Mouse (Mus musculus) sigmoid colon, adult 10 weeks (tissue): Measurements from ENCODE around the gene Olfr1122. TPM values are rescaled to one million over a fixed set of nuclear protein-coding genes. Genes with fewer than 3 reads are reported as not detected.

Source experiments
- polyA plus RNA-seq: library from polyadenylated mRNA; stranded (reverse); fragments of 350-450 nt; fragmentation: Illumina TruSeq; extraction: RNeasy Lipid Tissue Mini Kit (QIAGEN cat#74804); gene quantifications from one replicate; pipeline ENCODE4 v1.2.3, GENCODE M21; 2014; ENCODE audit warnings: low read depth, low replicate concordance

The Olfr1122 gene
- polyA plus RNA-seq, result not detected

GRCm38 (mm10) chr2:87385549-87385948 is at the start of gene Olfr1122:
Gene Olfr1122 (plus strand): TSS chr2:87385849.

GRCm38 (mm10) chr2:87354515-87354914 is 31.1 kb upstream of the Olfr1122 start, which contains the start of gene Olfr1120:
Gene Olfr1120 (plus strand): TSS chr2:87354815.

GRCm38 (mm10) chr2:87369595-87369994 is 16.1 kb upstream of the Olfr1122 start, which contains the start of gene Olfr1121:
Gene Olfr1121 (plus strand): TSS chr2:87369895.

GRCm38 (mm10) chr2:87416335-87416734 is 30.7 kb downstream of the Olfr1122 start, which contains the start of gene Olfr1123:
Gene Olfr1123 (plus strand): TSS chr2:87416635.

GRCm38 (mm10) chr2:87429975-87430374 is 44.3 kb downstream of the Olfr1122 start, which contains the start of gene Olfr1124:
Gene Olfr1124 (plus strand): TSS chr2:87430275.

Other genes starting within 250 kb of the Olfr1122 start
- gene Olfr1110, start 245.5 kb upstream of the Olfr1122 start, polyA plus RNA-seq, result not detected
- not detected for gene Olfr1111, start 233.2 kb upstream of the Olfr1122 start, polyA plus RNA-seq
- gene Olfr1112, start 198.1 kb upstream of the Olfr1122 start, polyA plus RNA-seq, result not detected
- not detected for gene Olfr1113, start 176.9 kb upstream of the Olfr1122 start, polyA plus RNA-seq
- gene Olfr1115, start 137.8 kb upstream of the Olfr1122 start, polyA plus RNA-seq, result not detected
- gene Olfr1116, start 118.3 kb upstream of the Olfr1122 start, polyA plus RNA-seq, result not detected
- gene Olfr1118, start 78.3 kb upstream of the Olfr1122 start, polyA plus RNA-seq, result not detected
- not detected for gene Olfr1120, start 31.0 kb upstream of the Olfr1122 start, polyA plus RNA-seq
- gene Olfr1121, start 16.0 kb upstream of the Olfr1122 start, polyA plus RNA-seq, result not detected
- gene Olfr1123, start 30.8 kb downstream of the Olfr1122 start, polyA plus RNA-seq, result not detected
- gene Olfr1124, start 44.4 kb downstream of the Olfr1122 start, polyA plus RNA-seq, result not detected
- not detected for gene Olfr1126, start 68.1 kb downstream of the Olfr1122 start, polyA plus RNA-seq
- gene Pramel7, start 111.2 kb downstream of the Olfr1122 start, polyA plus RNA-seq, result not detected
- not detected for gene Pramel6, start 120.7 kb downstream of the Olfr1122 start, polyA plus RNA-seq
- not detected for gene Olfr153, start 145.9 kb downstream of the Olfr1122 start, polyA plus RNA-seq
- gene Olfr1128, start 159.7 kb downstream of the Olfr1122 start, polyA plus RNA-seq, result not detected
- gene Olfr1129, start 188.1 kb downstream of the Olfr1122 start, polyA plus RNA-seq, result not detected
- not detected for gene Olfr1130, start 220.4 kb downstream of the Olfr1122 start, polyA plus RNA-seq
- gene Olfr1131, start 241.3 kb downstream of the Olfr1122 start, polyA plus RNA-seq, result not detected